Mouse (Mus musculus): Measurements from ENCODE around the gene Mcee.

- TF ChIP-seq ZNF384 (IDR thresholded peaks at IDR 0.05; ENCODE audit: low read depth, low read length), result no peak
- TF ChIP-seq HCFC1 (IDR thresholded peaks at IDR 0.05; ENCODE audit: borderline replicate concordance, insufficient read depth, low read length), result no peak
- no peak for TF ChIP-seq ZC3H11A (IDR thresholded peaks at IDR 0.05; ENCODE audit: borderline replicate concordance, low read depth, low read length)
- no peak for TF ChIP-seq MAFK (IDR thresholded peaks at IDR 0.05; ENCODE audit: insufficient read depth, low read depth, low read length)
- TF ChIP-seq CHD2 (IDR thresholded peaks at IDR 0.05; ENCODE audit: low read depth, low read length), result no peak
Measured at GRCm38 (mm10) chr7:64424861-64425260, 32.5 kb downstream of the Mcee start.

All from ES-E14 (cell line).